Mouse (Mus musculus) megakaryocyte, embryonic 14.5 days (primary cell): ENCODE results near the gene Phf21b. TPM values are rescaled to one million over a fixed set of nuclear protein-coding genes. Genes with fewer than 3 reads are reported as not detected.
A peak's percentile ranks its signal among the peaks of the same experiment; 100 is the strongest.

Experiments
- H3K27me3 ChIP-seq: replicated peaks from 2 replicates; pipeline ENCODE3; 2012; ENCODE audit warnings: inconsistent platforms
- H3K36me3 ChIP-seq: replicated peaks from 2 replicates; pipeline ENCODE3; 2012; ENCODE audit warnings: low read length, inconsistent platforms, mixed read lengths
- H3K4me1 ChIP-seq: 2 replicates; pipeline ENCODE4 v1.6.1; 2012; ENCODE audit warnings: inconsistent platforms
- H3K4me3 ChIP-seq: replicated peaks from 2 replicates; pipeline ENCODE3; 2012; ENCODE audit warnings: moderate library complexity, mild to moderate bottlenecking, inconsistent platforms
- H3K9me3 ChIP-seq: 2 replicates; pipeline ENCODE4 v1.6.1; 2012; ENCODE audit warnings: inconsistent platforms
- FLI1 ChIP-seq: IDR thresholded peaks from 2 replicates; pipeline ENCODE4 v1.6.1; 2012; ENCODE audit warnings: low read length, inconsistent platforms, mixed read lengths
- GATA1 ChIP-seq: IDR thresholded peaks from 3 replicates; pipeline ENCODE4 v1.6.1; 2012; ENCODE audit warnings: mixed read lengths, low read length, inconsistent platforms, borderline replicate concordance
- polyA plus RNA-seq: library from polyadenylated mRNA; stranded (reverse); fragments of >175 nt; gene quantifications from 2 replicates; pipeline ENCODE4 v1.2.3, GENCODE M21; 2012; ENCODE audit warnings: low replicate concordance; ENCODE audit not compliant: insufficient read depth

Phf21b gene
- polyA plus RNA-seq, 1 experiment: 1.2 TPM

- Histone ChIP-seq H3K27me3 (peaks cover 5% of the 10 kb centered on the region), H3K4me1 (no peaks in the 10 kb centered on the region), H3K4me3 (no peak overlapping the region), H3K9me3 (peaks cover 13% of the 10 kb centered on the region), H3K36me3 (no peaks in the 10 kb centered on the region)
- TF ChIP-seq FLI1 (no peak), GATA1 (no peak)
These were observed 17.2 kb upstream of the Phf21b start for GRCm38 (mm10) chr15:84873079-84873478.

- H3K36me3 ChIP-seq: no peaks in the 10 kb centered on the region
- no peak for TF ChIP-seq FLI1
- TF ChIP-seq GATA1: no peak
- H3K9me3 ChIP-seq: peaks cover 13% of the 10 kb centered on the region
- peaks cover 5% of the 10 kb centered on the region for H3K27me3 ChIP-seq
- no peaks in the 10 kb centered on the region for H3K4me1 ChIP-seq
- H3K4me3 ChIP-seq: no peak overlapping the region
These were observed 16.0 kb upstream of the Phf21b start for GRCm38 (mm10) chr15:84871802-84872201.

GRCm38 (mm10) chr15:84861911-84862310 lies 6.1 kb upstream of the Phf21b start:
- Histone ChIP-seq H3K4me1 (no peaks in the 10 kb centered on the region), H3K27me3 (peaks cover 62% of the 10 kb centered on the region), H3K36me3 (no peaks in the 10 kb centered on the region), H3K9me3 (peaks cover 17% of the 10 kb centered on the region), H3K4me3 (no peak overlapping the region)
- no peak for TF ChIP-seq GATA1
- no peak for TF ChIP-seq FLI1

- Histone ChIP-seq H3K9me3 (peaks cover 17% of the 10 kb centered on the region), H3K27me3 (peaks cover 89% of the 10 kb centered on the region)
- no peak for TF ChIP-seq FLI1
- TF ChIP-seq GATA1: no peak
These were observed 1.8 kb upstream of the Phf21b start for GRCm38 (mm10) chr15:84857623-84858022.

GRCm38 (mm10) chr15:84854921-84855901 lies 638 bp downstream of the Phf21b start:
- TF ChIP-seq FLI1: no peak
- TF ChIP-seq GATA1: no peak
- H3K4me3 ChIP-seq: peak overlapping the region; percentile 92
- peaks cover 41% of the 10 kb centered on the region for H3K4me1 ChIP-seq
- peaks cover 98% of the 10 kb centered on the region for H3K27me3 ChIP-seq
- H3K36me3 ChIP-seq: no peaks in the 10 kb centered on the region
- H3K9me3 ChIP-seq: peaks cover 17% of the 10 kb centered on the region

More at GRCm38 (mm10) chr15:84857623-84858022, 1.8 kb upstream of the Phf21b start:
- H3K4me1 ChIP-seq: peaks cover 41% of the 10 kb centered on the region
- H3K4me3 ChIP-seq: no peak overlapping the region
- no peaks in the 10 kb centered on the region for H3K36me3 ChIP-seq

- Histone ChIP-seq H3K27me3 (peaks cover 96% of the 10 kb centered on the region), H3K4me1 (peaks cover 41% of the 10 kb centered on the region), H3K4me3 (peak overlapping the region; percentile 92), H3K36me3 (no peaks in the 10 kb centered on the region), H3K9me3 (peaks cover 13% of the 10 kb centered on the region)
- TF ChIP-seq FLI1 (no peak), GATA1 (no peak)
These were observed 1.6 kb downstream of the Phf21b start for GRCm38 (mm10) chr15:84854171-84854811.

- H3K4me1 ChIP-seq: peaks cover 41% of the 10 kb centered on the region
- H3K36me3 ChIP-seq: no peaks in the 10 kb centered on the region
- H3K9me3 ChIP-seq: peaks cover 10% of the 10 kb centered on the region
- H3K27me3 ChIP-seq: peaks cover 95% of the 10 kb centered on the region
- no peak for TF ChIP-seq FLI1
- no peak for TF ChIP-seq GATA1
- peak overlapping the region; percentile 92 for H3K4me3 ChIP-seq
These were observed 2.4 kb downstream of the Phf21b start for GRCm38 (mm10) chr15:84853261-84854137.

GRCm38 (mm10) chr15:84852457-84853070 lies 3.3 kb downstream of the Phf21b start:
- H3K4me3 ChIP-seq: no peak overlapping the region
- peaks cover 94% of the 10 kb centered on the region for H3K27me3 ChIP-seq
- H3K9me3 ChIP-seq: peaks cover 5% of the 10 kb centered on the region
- peaks cover 41% of the 10 kb centered on the region for H3K4me1 ChIP-seq
- TF ChIP-seq GATA1 (no peak), FLI1 (no peak)
- no peaks in the 10 kb centered on the region for H3K36me3 ChIP-seq

- Histone ChIP-seq H3K4me3 (no peak overlapping the region), H3K4me1 (peaks cover 26% of the 10 kb centered on the region), H3K36me3 (no peaks in the 10 kb centered on the region), H3K27me3 (peaks cover 82% of the 10 kb centered on the region), H3K9me3 (no peaks in the 10 kb centered on the region)
- TF ChIP-seq FLI1: no peak
These were observed 5.5 kb downstream of the Phf21b start for GRCm38 (mm10) chr15:84850321-84850720.
